Mouse (Mus musculus): Measurements from ENCODE around the gene Vps13a.

- TF ChIP-seq POLR2A (IDR thresholded peaks at IDR 0.05; ENCODE audit: low read depth, low read length): no peak
- no peak for TF ChIP-seq CTCF (IDR thresholded peaks at IDR 0.05; ENCODE audit: borderline replicate concordance, insufficient read depth, low read length)
These were observed 178.7 kb downstream of the Vps13a start for GRCm38 (mm10) chr19:16602026-16602425.

All from embryonic fibroblast, embryonic 13.5 days (primary cell).